Mouse (Mus musculus) testis, adult 2 months (tissue): ENCODE results near the gene Rpn2.

Experiments
- CTCF ChIP-seq: fragments of 200-500 bp; IDR thresholded peaks from 2 replicates; pipeline ENCODE4 v1.5.1; 2012; ENCODE audit warnings: low read depth, mild to moderate bottlenecking, inconsistent platforms, low read length, moderate library complexity; ENCODE audit not compliant: control insufficient read depth, insufficient read depth, insufficient replicate concordance
- POLR2A ChIP-seq: fragments of 200-500 bp; IDR thresholded peaks from 2 replicates; pipeline ENCODE4 v1.6.1; 2012; ENCODE audit warnings: low read depth, mild to moderate bottlenecking, inconsistent platforms, low read length, moderate library complexity; ENCODE audit not compliant: control insufficient read depth

- TF ChIP-seq POLR2A: no peak
- TF ChIP-seq CTCF: no peak
These were observed 29.6 kb downstream of the Rpn2 start for GRCm38 (mm10) chr2:157308273-157308917.
